Mouse (Mus musculus): ENCODE measurements around the gene Mrps15.
"Not testable (repeated sequence)": the region's sequence is repeated elsewhere in the genome, so short reads cannot be mapped to it uniquely, and the experiment has no call there.

- TF ChIP-seq CTCF (IDR thresholded peaks at IDR 0.05; ENCODE audit: control insufficient read depth, insufficient read depth, low read length); POLR2A (IDR thresholded peaks at IDR 0.05; ENCODE audit: borderline replicate concordance, control insufficient read depth, low read depth, low read length): not testable (repeated sequence)
Measured at GRCm38 (mm10) chr4:126095622-126096430, 49.1 kb downstream of the Mrps15 start.

Data from bone marrow, adult 2 months (tissue).